Mouse (Mus musculus): ENCODE data around the gene Fkbp10.

DNA sequence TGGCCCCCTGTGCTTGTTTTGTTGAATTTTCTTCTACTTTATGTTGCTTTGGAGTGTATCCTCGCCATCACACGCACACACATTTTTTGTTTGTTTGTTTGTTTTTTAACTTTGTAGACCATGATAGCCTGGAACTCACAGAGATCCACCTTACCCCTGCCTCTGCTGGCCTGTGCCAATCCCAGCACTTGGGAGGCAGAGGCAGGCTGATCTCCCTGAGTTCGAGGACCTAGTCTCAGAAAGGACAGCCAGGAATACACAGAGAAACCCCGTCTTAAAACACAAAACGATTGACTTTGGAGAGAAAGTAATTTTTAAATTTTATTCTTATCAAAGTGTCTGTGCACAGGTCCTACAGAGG lies 57.4 kb downstream of the Fkbp10 start:
- TF ChIP-seq EP300 (optimal IDR thresholded peaks at IDR 0.05) (no peak), CTCF (IDR thresholded peaks at IDR 0.05; ENCODE audit: low read depth) (no peak)

Data from stomach, postnatal 0 days (tissue).